Mouse (Mus musculus) E14TG2a.4 (cell line): ENCODE measurements at regions not wholly inside any gene's neighbourhood (a gene's known extent, or its start where the extent isn't known, plus 50 kb on each side); places are given as distances from the start of the nearest gene placed in this dataset.

Experiments used
- CTCF ChIP-seq: conservative IDR thresholded peaks from 2 replicates; pipeline ENCODE4 v1.5.1; 2014; ENCODE audit warnings: low read length
- NANOG ChIP-seq: IDR thresholded peaks from 2 replicates; pipeline ENCODE4 v1.6.1; 2014; ENCODE audit warnings: borderline replicate concordance, low read length, mixed read lengths
- POU5F1 ChIP-seq: IDR thresholded peaks from 2 replicates; pipeline ENCODE4 v1.6.1; 2014; ENCODE audit warnings: low read length, borderline replicate concordance

GRCm38 (mm10) chr2:10986101-10986500, 185.8 kb upstream of the Prkcq start:
- TF ChIP-seq CTCF = no peak
- TF ChIP-seq POU5F1 = no peak
- TF ChIP-seq NANOG = no peak
